Mouse (Mus musculus): ENCODE results near the gene Rasgrp1.

Rasgrp1 gene

GRCm38 (mm10) chr2:117342547-117343239, at the start of gene Rasgrp1:
Gene Rasgrp1 (minus strand): TSS chr2:117343001.
- DNase-seq (ENCODE audit: low read depth, low spot score), result no peak

- DNase-seq (ENCODE audit: low read depth, low spot score), result peak; percentile 45
Observed at GRCm38 (mm10) chr2:117389925-117390892, 47.4 kb upstream of the Rasgrp1 start.

GRCm38 (mm10) chr2:117389460-117389859, 46.7 kb upstream of the Rasgrp1 start:
- no peak for DNase-seq (ENCODE audit: low read depth, low spot score)

- DNase-seq (ENCODE audit: low read depth, low spot score), result no peak
Observed at GRCm38 (mm10) chr2:117388121-117388520, 45.3 kb upstream of the Rasgrp1 start.

- DNase-seq (ENCODE audit: low read depth, low spot score), result no peak
Observed at GRCm38 (mm10) chr2:117386981-117387705, 44.3 kb upstream of the Rasgrp1 start.

GRCm38 (mm10) chr2:117386036-117386590, 43.3 kb upstream of the Rasgrp1 start:
- no peak for DNase-seq (ENCODE audit: low read depth, low spot score)

- DNase-seq (ENCODE audit: low read depth, low spot score), result no peak
Observed at GRCm38 (mm10) chr2:117381314-117381713, 38.5 kb upstream of the Rasgrp1 start.

GRCm38 (mm10) chr2:117374293-117374830, 31.6 kb upstream of the Rasgrp1 start:
- no peak for DNase-seq (ENCODE audit: low read depth, low spot score)

GRCm38 (mm10) chr2:117371706-117372105, 28.9 kb upstream of the Rasgrp1 start:
- no peak for DNase-seq (ENCODE audit: low read depth, low spot score)

- no peak for DNase-seq (ENCODE audit: low read depth, low spot score)
Observed at GRCm38 (mm10) chr2:117366478-117366877, 23.7 kb upstream of the Rasgrp1 start.

GRCm38 (mm10) chr2:117364056-117364455, 21.3 kb upstream of the Rasgrp1 start:
- no peak for DNase-seq (ENCODE audit: low read depth, low spot score)

- no peak for DNase-seq (ENCODE audit: low read depth, low spot score)
Observed at GRCm38 (mm10) chr2:117357939-117358338, 15.1 kb upstream of the Rasgrp1 start.

- DNase-seq (ENCODE audit: low read depth, low spot score), result no peak
Observed at GRCm38 (mm10) chr2:117352305-117353123, 9.7 kb upstream of the Rasgrp1 start.

- DNase-seq (ENCODE audit: low read depth, low spot score), result no peak
Observed at GRCm38 (mm10) chr2:117350138-117350537, 7.3 kb upstream of the Rasgrp1 start.

GRCm38 (mm10) chr2:117343240-117343624, 431 bp upstream of the Rasgrp1 start:
- no peak for DNase-seq (ENCODE audit: low read depth, low spot score)

- DNase-seq (ENCODE audit: low read depth, low spot score), result no peak
Observed at GRCm38 (mm10) chr2:117342090-117342546, 683 bp downstream of the Rasgrp1 start.

- DNase-seq (ENCODE audit: low read depth, low spot score), result no peak
Observed at GRCm38 (mm10) chr2:117338501-117338900, 4.3 kb downstream of the Rasgrp1 start.

GRCm38 (mm10) chr2:117337902-117338301, 4.9 kb downstream of the Rasgrp1 start:
- no peak for DNase-seq (ENCODE audit: low read depth, low spot score)

- DNase-seq (ENCODE audit: low read depth, low spot score), result no peak
Observed at GRCm38 (mm10) chr2:117336946-117337665, 5.7 kb downstream of the Rasgrp1 start.

Measured in brain, embryonic 18.5 days (tissue).